Mouse (Mus musculus) lung, adult 2 months (tissue): ENCODE measurements at regions not wholly inside any gene's neighbourhood (a gene's known extent, or its start where the extent isn't known, plus 50 kb on each side); places are given as distances from the start of the nearest gene placed in this dataset.

Experiments used
- CTCF ChIP-seq: fragments of 200-500 bp; IDR thresholded peaks from 2 replicates; pipeline ENCODE4 v1.5.1; 2011; ENCODE audit warnings: mild to moderate bottlenecking, low read length, control low read depth; ENCODE audit not compliant: insufficient read depth
- POLR2A ChIP-seq: fragments of 200-500 bp; IDR thresholded peaks from 2 replicates; pipeline ENCODE4 v1.6.1; 2011; ENCODE audit warnings: low read depth, mild to moderate bottlenecking, control low read depth, low read length, borderline replicate concordance; ENCODE audit errors: extremely low read depth

DNA sequence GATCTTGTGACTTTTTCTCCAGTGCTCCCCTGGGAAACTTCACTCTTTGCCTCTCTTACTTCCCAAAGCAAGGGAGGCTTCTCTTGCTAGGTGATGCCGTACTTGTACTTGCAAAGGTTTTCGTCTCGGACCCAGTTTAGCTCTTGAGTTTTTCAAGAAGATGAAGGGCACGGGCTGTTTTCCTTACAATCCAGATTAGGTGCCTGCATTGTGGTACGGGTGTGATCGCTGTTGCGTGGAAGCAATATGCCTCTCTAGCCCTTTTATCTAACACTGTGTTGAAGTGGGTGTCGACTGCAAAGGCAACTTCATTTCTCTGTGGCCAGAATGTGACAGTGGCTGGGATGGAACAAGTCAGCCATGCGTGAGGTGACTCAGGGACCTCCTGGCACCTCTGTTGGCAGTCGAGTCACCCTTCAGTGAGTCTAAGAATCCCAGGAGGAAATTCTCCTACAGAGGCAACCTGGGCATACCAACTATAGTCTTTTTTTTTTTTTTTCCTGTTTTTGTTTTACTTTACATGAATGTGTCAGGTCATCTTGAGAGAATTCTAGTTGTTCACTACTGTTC, 138.7 kb upstream of the Dnajc19 start:
- TF ChIP-seq CTCF (no peak), POLR2A (no peak)
